Mouse (Mus musculus): ENCODE measurements around the gene Frzb.

DNA sequence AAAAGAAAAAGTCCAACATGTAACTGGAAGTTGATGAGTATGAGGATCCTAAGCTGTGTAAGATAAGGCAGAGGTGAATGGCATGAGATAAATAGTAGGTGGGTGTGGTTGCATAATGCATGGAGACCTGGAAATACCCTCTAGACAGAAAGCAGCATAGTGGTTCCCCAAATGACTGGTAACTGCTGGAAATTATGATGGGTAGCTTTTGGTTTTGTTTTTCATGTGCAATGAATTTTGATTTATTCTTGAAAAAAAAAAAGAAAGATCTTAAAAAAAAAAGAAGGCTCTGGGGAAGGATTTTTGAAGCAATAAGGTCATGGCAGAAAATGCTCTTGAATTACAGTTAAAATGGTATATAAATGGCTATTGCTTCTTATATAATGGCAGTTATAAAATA is 72.5 kb downstream of the Frzb start:
- TF ChIP-seq CTCF (conservative IDR thresholded peaks at IDR 0.05; ENCODE audit: low read length), result no peak
- TF ChIP-seq POU5F1 (IDR thresholded peaks at IDR 0.05; ENCODE audit: borderline replicate concordance, low read length), result no peak
- no peak for TF ChIP-seq NANOG (IDR thresholded peaks at IDR 0.05; ENCODE audit: borderline replicate concordance, low read length)

All from E14TG2a.4 (cell line).